Mouse (Mus musculus) left cerebral cortex, postnatal 4 days (tissue): ENCODE results near the gene Ptpra. TPM values are rescaled to one million over a fixed set of nuclear protein-coding genes. Genes with fewer than 3 reads are reported as not detected.

Experiments used
- DNase-seq: peaks from one replicate; pipeline ENCODE4 v3.0.0-alpha.2; 2022
- intact Hi-C: fragments of 180-260 bp; cut with DNase I; formaldehyde crosslinking; loops from one replicate; pipeline ENCODE4 v1.15.1; 2025
- total RNA-seq, 2 experiments: library from RNA; stranded (reverse); gene quantifications; 2 replicates each; pipeline ENCODE4 v1.2.3; 2021

The Ptpra gene
- total RNA-seq, 2 experiments from 2014 or later = 243 to 247 TPM

DNA sequence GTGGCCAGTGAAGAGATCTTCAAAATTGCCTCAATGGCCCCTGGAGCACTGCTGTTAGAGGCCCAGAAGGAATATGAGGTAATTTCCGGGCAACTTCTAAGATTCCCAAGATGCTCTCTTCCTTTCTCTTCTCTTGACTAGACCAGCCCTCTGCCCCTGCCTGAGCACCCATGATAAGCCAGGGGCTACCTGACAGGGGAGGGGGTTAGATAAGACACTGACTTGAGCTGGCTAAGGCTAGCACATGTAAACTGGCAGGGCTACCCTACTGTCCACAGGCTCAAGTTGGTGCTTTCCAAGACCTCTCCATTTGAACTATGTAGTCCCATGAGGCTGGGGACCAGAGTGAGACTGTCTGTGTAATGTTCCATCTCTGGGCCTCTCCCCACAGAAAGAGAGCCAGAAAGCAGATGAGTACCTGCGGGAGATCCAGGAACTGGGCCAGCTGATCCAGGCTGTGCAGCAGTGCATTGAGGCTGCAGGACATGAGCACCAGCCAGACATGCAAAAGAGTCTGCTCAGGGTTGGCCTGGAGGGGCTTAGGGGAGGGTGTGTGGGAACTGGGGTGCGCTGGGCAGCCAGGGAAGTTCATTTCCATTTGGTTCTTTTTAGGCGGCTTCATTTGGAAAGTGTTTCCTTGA lies 10.1 kb upstream of the Ptpra start:
- intact Hi-C loops = no loop called here
- DNase-seq = no peak

- intact Hi-C loops = no loop called here
- no peak for DNase-seq
Observed at GRCm38 (mm10) chr2:130442162-130442561, 7.9 kb upstream of the Ptpra start.

DNA sequence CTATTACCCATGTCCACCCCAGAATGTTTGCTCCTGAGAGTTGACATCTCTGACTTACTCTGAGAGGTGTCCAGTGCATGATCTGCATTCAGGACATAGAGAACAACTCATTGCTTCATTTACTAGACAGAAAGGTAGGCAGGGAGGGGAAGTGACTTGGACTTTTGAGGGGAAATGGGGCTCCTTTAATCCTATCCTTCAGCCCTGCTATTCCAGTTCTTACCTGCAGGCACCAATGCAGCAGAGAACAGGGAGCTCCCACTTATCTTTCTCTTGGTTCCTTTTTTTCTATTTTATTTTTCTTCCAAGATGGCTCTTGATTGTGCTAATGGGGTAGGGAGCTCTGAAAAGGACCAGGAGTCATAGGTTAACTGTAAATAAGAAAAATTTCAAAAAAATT lies 1.6 kb upstream of the Ptpra start:
- DNase-seq = no peak
- intact Hi-C loops = no loop called here

- intact Hi-C loops = no loop called here
- DNase-seq = no peak
Observed at GRCm38 (mm10) chr2:130449021-130449793, 871 bp upstream of the Ptpra start.

GRCm38 (mm10) chr2:130450434-130450796 lies 337 bp downstream of the Ptpra start:
- peak; percentile 58 for DNase-seq
- intact Hi-C loops = loop anchor here (5.0 kb wide), 1 partner anchor 72 kb away; no protein-coding TSS in a partner anchor

DNA sequence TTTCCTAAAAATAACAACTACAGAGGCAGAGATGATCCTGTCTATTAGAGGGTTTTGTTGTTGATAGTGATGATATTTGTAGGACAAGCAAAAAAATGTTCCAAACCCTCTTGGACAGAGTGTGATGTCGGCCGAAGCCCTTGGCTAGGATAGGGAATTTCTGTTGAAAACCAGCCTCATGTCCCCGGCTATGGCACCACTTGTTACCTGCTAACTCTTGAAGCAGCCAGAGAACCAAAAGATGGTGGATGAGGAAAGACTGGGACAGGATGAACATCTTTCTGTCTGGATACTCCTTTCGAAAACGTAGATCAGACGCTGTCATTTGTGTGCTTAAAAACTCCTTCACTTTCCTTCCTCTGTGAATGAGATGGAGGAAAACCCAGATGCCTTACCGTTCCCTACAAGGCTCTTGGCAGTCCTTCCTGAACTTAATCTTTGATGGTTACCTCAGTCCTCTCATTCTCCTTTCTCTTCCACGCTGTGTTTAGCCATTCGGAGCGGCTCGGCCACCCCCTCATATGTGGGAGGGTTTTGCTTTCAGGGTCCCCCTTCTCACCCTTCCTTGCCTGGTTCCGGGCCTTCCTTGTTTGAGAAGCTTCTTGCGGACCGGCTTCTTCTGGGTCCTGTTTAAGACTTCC lies 1.1 kb downstream of the Ptpra start:
- intact Hi-C loops = loop anchor here (5.0 kb wide), 1 partner anchor 71 kb away; no protein-coding TSS in a partner anchor
- no peak for DNase-seq

GRCm38 (mm10) chr2:130451727-130452090 lies 1.6 kb downstream of the Ptpra start:
- DNase-seq = no peak
- intact Hi-C loops = loop anchor here (5.0 kb wide), 1 partner anchor 71 kb away; no protein-coding TSS in a partner anchor

GRCm38 (mm10) chr2:130452266-130452665 lies 2.2 kb downstream of the Ptpra start:
- intact Hi-C loops = loop anchor here (5.0 kb wide), 1 partner anchor 70 kb away; no protein-coding TSS in a partner anchor
- no peak for DNase-seq

GRCm38 (mm10) chr2:130453421-130453820 lies 3.3 kb downstream of the Ptpra start:
- intact Hi-C loops = loop anchor here (5.0 kb wide), 1 partner anchor 69 kb away; no protein-coding TSS in a partner anchor
- no peak for DNase-seq

GRCm38 (mm10) chr2:130454748-130455370 lies 4.8 kb downstream of the Ptpra start:
- DNase-seq = peak; percentile 82

DNA sequence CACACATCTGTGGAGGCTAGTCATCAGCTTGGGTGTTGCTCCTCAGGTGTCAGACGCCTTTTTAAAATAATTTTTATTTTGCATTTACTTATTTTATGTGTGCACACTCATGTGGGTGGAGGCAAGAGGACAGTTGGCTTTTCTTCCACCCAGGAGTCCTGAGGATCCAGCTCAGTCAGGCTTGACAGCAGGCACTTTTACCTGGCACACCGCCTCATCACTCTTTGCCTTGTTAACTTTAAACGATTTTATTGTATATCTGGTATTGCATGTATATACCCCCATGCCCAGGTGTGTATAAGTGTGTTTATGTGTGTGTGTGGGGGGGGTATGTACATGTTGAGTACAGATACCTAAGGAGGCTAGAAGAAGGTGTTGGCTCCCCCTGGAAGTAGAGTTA lies 7.8 kb downstream of the Ptpra start:
- intact Hi-C loops = no loop called here
- no peak for DNase-seq

More at GRCm38 (mm10) chr2:130454748-130455370, 4.8 kb downstream of the Ptpra start:
- intact Hi-C loops = loop anchor here (5.0 kb wide), 1 partner anchor 67 kb away; no protein-coding TSS in a partner anchor

GRCm38 (mm10) chr2:130459576-130459975 lies 9.5 kb downstream of the Ptpra start:
- intact Hi-C loops = no loop called here
- no peak for DNase-seq

DNA sequence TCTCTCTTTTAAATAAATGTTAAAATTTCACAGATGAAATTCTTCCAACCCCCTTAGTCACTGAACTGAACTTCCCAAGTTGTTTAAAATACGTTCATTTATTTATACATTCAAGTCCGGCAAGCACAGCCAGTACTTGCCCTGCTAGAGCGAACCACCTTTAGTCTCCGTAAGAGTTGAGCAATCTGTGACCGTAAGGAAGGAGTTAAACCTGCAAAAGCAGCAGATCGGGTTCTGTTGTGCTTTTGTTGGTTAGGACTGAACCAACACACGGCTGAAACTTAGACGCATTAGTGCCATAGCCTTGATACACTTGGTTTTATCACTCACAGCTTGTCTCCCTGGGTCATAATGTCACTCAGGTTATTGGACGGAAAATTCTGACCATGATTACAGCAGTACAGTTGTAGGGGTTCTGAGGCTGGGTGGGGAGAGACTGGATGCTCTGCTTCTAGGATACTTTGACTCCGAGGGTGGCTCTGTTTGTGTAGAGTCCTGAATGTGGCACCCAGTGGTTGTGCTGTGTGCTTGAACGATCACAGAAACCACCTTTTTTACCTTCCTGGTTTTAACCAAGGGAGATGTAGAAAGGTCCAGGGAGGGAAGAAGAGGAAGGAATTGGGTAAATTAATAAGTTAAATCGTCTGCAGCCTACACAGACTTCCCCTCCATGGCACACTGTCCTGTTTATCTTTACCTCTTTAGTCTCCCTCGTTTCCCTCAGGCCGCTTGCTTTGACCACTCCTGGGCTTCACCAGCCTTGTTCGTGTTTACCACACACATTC lies 11.4 kb downstream of the Ptpra start:
- no peak for DNase-seq
- intact Hi-C loops = no loop called here

DNA sequence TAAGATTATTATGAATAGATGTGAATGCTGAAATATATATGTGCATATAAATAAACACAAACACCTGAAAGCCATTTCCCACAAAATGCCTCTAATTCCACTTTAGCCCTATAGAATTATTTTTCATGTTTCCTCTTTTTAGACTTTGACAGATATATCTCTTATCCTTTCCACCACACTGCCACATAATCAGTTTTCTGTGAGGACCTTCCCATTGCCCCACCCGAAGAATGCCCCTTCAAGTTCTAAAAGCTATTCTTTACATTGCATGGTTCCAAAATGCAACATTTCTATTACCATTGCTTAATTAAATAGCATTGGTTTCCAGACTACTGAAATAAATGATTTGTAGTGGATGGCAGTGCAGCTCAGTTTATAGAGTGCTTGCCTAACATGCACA lies 16.4 kb downstream of the Ptpra start:
- intact Hi-C loops = no loop called here
- DNase-seq = no peak

DNA sequence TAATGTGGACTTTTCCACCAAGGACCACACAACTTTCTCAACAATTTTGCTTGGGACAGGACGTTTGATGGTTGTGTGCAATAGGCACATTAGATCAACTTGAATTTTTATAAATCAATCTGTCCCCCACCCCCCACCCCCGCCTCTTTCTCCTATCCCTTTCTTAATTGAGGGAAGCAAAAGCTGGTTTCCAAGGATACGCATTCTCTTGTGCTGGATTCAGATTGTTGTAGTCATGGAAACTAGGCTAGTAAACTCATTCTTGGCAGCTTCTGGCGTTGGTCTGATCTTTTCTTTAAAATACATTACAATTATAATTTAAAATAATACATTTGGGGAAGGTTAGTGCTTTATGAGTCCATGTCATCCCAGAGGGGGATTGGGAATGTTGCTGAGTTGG lies 19.3 kb downstream of the Ptpra start:
- DNase-seq = no peak
- intact Hi-C loops = no loop called here

DNA sequence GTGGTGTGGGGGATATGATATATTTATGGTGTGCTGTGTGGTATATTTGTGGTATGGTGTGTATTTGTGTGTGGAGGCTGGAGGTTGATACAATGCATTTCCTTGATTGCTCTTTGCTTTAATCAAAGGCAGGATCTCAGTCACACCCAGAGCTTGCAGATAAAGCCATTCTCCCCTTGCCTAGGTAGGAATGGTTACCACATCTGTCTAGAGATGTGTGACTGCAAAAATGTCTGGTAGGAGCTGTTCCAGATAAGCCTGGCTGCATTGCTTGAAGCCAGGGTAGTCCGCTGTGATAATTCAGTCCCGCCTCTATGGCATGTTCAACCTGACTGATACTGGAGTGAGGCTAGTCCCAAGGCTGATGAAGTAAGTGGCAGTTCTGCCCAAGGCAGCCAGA lies 19.9 kb downstream of the Ptpra start:
- DNase-seq = no peak
- intact Hi-C loops = no loop called here

GRCm38 (mm10) chr2:130472908-130473510 lies 22.9 kb downstream of the Ptpra start:
- DNase-seq = no peak
- intact Hi-C loops = no loop called here

GRCm38 (mm10) chr2:130475764-130476163 lies 25.7 kb downstream of the Ptpra start:
- DNase-seq = no peak
- intact Hi-C loops = no loop called here

DNA sequence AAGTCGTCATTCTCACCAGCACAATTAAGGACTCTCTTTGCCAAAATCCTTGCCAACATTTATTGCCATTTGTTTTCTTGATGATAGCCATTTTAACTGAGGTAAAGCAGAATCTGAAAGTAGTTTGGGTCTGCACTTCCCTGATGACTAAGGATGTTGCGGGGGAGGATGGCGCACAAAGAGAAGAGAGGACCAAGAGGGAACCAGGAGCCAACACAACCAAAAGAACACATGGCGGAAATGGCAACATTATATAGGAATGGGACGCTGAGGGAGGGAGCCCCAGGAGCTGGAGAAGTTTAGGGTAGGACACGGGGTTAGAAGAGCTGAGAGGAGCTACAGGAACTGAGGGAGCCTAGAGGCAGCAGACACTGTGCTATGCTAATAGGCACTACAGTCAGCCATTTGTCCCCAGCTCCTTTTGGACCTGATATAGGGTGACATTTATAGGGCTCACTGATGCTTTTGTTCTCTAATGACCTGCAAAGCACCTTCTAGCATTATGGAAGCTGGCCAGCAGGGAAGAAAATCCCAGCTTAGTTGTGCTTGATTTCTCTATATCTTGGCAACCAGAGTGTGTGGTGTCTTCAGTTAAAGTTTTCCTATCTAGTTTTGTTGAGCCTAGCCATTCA lies 26.7 kb downstream of the Ptpra start:
- intact Hi-C loops = no loop called here

More for the DNA sequence above, 26.7 kb downstream of the Ptpra start:
- no peak for DNase-seq
